Mouse (Mus musculus) kidney, postnatal 36 days (tissue): ENCODE results near the gene Hoxa13.

Experiments
- DNase-seq, 2 experiments: peaks; one replicate each; pipeline ENCODE4 v3.0.0; 2021 to 2022; ENCODE audit warnings: mixed read lengths in 2 of 2

The Hoxa13 gene

GRCm38 (mm10) chr6:52234428-52235140 is 26.1 kb downstream of the Hoxa13 start:
- DNase-seq = peak; percentile 83 to 85

DNA sequence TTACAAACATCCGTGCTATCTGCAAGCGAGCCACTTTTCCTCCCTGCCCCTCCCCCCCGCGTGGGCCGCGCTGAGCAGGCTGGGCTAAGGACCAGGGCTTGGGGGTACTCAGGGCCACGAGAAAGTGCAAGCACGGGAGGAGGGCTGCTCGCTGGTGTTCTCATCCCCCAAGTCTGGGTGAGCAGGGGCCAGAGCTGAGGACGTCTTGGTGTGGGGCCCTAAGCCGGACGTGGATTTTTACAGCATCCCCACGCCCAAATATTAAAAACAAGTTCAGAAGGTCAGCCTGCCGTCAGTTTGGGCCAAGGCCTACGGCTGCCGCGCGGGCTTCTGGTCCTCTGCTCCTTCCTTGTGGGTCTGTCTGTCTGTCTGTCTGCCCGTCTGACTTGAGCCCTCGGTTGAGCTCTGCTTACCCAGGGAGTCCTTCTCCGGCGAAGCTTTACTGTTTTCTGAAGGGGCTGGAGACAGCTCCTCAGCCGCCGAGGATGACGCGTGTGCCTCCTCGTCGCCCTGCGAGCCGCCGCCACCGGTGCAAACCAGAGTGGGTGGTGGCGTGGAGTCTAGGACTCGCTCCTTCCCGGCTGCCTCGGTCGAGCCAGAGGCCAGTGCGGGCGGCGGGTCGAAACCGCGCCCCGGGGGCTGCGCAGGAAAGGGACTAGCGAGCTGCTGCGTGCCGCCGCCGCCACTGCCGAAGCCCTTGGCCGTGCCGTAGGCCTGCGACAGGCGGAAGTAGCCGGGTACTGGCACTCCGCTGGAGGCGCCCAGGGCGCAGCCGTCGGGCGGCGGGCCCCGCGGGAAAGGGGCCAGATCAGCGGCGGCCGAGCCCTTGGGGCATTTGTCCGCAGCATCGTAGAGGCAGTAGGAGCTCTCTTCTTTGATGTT is 26.9 kb downstream of the Hoxa13 start:
- DNase-seq = peak; percentile 92 to 93

DNA sequence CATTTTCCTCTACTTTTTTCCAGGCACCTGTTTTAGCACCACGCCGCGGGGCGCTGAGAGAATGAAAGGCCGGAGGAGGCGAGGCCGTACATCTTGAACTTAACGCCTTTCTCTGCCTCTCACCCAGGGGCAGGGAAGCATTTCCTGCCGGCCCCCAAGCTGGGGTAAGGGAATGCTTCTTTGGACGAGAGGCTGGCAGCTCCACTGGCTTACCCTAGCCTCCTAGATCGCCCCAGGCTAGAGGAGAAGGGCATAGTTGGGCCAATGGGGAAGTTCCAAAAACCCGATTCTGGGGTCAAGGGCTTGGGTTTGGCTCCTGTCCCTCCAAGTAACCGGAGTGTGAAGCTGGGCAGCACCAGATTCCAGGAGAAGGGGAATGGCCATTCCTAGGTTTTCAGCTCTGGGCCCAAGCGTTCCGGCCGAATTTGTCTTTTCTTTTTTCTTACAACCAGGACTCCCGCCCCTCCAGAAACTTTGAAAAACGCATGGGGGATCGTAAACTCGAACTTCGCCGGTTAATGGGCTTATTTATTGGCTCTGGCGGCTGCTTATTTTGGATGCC is 27.6 kb downstream of the Hoxa13 start:
- peak in 1 of 2 experiments; percentile 66 for DNase-seq

DNA sequence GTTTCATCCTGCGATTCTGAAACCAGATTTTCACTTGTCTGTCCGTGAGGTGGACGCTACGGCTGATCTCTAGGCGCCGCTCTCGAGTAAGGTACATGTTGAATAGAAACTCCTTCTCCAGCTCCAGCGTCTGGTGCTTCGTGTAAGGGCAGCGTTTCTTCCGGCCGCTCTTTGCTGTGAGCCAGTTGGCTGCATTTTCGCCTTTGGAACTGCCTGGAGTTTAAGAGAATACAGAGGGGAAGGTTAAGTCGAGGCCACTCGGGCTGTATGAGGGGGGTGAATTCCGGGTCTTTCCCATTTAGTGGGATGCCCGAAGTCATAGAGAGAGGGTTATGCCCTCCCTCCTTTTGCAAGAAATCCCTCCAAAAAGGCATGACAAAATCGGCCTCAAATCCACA is 28.1 kb downstream of the Hoxa13 start:
- peak; percentile 80 to 83 for DNase-seq

DNA sequence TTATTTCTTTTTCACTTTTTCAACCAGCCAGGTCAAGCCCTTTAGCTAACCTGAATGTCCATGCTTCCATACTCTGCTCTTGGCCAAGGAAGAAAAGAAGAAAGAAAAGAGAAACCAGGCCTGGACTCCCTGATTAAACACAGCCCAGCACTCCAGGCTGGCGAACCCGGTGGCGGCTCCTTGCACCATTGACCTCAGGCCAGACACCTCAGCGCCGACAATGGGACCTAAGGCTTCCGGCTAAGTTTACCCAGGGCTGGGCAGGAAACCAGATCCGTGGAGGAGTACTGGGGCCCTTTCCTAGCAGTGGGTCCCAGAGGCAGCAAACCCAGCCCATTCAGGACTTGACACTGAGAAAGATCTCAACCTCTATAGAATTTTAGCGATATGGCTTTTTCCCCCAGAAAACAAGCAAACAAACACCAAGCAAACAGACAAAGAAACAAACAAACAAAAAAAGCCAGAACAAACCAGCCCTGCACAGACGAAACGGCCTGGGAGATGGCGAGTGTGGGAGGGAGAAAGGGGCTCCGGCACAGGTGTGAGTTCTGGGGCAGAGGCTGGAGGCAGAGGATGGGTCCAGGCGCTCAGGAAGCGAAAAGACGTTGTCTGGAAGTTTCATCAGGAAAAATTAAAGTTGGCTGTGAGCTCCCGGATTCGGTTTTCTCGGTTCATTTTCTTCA is 28.7 kb downstream of the Hoxa13 start:
- peak in 1 of 2 experiments; percentile 75 for DNase-seq

GRCm38 (mm10) chr6:52230516-52231165 is 30.0 kb downstream of the Hoxa13 start, which contains the start of gene Hoxa9:
Hoxa9 (minus strand) TSS chr6:52231089.
- DNase-seq = peak in 1 of 2 experiments; percentile 83

DNA sequence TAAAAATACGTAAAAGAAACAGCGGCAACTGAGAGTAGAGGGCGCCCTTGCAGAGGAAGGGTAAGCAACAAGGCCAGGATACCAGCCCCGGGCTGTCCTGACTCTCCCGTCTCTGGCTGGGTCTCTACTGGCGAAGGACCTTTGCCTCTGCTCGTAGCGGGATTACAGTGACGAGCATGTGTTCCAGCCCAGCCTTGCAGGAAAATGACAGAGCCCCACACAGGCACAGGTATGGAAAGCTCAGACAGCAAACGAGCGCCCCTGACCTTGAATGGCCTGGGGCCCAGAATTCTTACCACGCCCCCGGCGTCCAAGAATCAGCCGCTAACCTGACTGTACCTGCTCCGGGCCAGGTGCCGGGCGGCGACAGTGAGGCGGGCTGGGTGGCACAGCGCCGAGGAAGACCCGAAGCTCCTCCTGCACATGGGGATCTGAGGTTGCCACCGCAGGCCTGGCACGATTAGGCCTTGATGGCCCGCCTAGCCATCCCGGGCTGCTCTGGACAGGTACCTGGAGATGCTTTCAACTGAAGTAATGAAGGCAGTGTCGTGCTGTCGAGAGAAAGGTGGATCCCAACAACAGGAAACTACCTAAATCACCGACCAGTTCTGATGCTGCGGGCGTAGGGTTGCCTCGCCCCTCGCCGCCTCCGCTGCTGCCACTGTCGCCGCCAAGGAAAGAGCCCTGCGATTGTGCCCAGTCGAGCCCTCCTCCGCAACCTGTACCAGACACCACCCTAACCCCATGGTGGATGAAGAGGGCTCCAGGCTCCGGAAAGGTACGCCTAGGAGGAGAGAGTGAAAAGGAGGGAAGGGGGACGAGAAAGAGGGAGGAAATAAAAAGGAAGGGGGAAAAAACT is 30.9 kb downstream of the Hoxa13 start:
- peak; percentile 88 for DNase-seq

DNA sequence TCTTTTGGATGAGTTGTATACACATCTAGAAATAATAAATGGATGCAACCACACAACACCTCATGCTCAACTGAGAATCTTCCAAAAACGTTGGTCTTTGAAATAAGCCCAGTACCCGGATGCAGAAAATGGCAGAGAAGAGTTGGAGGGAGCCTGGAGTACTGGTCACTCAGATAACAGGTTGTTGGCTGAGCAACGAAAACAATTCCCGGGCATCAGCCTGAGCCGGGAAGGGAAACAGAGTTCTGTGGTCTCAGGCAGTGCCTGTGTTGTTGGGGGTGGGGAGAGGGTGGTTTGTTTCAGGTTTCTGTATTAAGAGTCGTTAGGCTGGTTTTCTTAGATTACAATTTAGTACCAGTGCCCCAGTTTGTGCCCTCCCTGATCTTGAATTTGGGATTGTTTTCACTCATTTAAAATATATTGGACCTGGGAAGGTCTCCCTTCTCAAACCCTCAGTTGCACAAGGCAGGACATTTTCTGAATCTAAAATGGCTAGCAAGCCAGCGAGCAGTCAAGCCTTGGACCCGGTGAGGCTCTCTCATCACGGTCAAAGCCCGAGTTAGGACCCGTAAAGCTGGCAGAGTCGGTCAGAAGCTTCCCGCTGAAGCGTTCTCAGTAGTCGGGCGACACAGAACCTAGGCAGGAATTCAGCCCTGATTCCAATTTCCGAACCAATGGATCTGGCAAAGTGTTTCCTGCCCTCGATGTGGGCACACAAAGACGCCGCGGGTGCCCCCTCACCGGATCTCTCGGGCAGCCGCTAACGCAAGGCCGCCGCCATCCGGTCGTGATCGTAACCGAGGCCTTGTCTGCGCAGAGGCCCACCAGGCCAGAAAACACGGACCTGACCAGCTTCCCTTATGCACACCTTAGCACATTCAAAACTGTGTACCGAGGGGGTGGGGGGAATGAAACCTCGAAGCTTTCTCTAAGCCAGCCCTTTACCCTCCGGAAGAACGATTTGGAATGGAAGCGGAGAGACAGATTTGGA is 31.9 kb downstream of the Hoxa13 start:
- DNase-seq = peak in 1 of 2 experiments; percentile 79

DNA sequence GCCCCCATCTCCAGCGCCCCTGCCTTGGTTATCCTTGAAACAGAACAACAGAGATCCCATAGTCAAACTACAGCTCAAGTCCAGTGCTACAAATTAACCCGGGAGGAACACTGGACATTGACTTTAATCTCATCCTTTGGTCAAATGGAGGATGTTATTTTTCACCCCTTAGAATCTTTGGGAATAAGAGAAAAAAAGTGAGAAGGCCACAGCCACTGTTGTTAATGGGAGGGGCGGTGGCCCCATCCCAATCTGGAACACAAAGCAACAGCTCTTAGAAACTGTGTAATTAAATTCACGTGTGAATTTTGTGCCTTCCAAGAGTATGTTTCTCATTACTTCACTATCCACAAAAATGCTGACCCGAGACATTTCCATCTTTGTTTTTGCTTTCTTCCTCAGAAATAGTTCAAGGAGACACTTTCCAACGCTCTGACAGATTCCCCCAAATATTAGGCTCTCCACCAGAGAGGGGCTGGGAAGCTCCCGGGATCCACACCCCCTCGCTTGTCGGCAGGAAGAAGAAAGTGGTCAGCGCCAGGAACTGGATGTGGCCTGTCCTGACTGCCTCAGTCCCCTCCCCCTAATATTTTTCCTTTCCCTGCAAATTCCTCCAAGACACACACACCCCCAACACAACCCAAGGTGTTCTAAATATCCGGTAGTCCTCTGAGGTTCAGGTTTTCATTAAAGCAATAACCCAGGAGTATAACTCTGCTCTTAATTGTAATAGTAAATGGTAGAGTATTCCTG is 33.0 kb downstream of the Hoxa13 start:
- peak; percentile 63 to 70 for DNase-seq

DNA sequence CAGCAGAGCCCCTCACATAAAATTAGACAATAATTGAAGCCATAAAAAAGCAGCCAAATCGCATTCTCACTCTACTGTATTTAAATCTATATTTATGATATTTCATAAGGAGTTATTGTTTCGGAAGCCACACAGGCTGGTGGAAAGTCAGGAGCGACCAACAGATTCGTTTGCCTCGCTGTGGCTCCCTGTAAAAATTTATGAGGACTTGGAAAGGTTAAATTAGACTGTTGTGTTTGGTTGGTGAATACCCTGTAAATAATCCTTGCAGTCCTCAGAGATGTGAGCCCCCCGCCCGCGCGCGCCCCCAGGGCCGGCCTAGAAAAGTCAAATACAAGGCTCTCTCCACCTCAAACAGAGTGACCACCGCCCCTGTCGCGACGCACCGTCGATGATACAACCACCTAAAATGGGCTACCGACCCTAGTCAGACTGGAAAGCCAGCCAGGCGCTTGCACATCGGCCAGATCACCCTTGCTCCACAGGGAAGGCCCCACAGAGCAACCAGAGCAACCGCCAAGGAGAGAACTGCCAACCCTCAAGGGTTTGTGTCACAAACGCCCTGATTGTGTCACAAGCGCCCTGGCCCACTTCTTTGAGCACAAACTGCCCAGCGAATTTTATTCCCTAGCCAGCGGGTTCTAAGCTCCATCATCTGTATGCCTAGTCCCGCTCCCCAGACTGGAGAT is 34.0 kb downstream of the Hoxa13 start:
- peak in 1 of 2 experiments; percentile 60 for DNase-seq

- DNase-seq = peak; percentile 94 to 95
These were observed 34.8 kb downstream of the Hoxa13 start for GRCm38 (mm10) chr6:52225612-52226568.

DNA sequence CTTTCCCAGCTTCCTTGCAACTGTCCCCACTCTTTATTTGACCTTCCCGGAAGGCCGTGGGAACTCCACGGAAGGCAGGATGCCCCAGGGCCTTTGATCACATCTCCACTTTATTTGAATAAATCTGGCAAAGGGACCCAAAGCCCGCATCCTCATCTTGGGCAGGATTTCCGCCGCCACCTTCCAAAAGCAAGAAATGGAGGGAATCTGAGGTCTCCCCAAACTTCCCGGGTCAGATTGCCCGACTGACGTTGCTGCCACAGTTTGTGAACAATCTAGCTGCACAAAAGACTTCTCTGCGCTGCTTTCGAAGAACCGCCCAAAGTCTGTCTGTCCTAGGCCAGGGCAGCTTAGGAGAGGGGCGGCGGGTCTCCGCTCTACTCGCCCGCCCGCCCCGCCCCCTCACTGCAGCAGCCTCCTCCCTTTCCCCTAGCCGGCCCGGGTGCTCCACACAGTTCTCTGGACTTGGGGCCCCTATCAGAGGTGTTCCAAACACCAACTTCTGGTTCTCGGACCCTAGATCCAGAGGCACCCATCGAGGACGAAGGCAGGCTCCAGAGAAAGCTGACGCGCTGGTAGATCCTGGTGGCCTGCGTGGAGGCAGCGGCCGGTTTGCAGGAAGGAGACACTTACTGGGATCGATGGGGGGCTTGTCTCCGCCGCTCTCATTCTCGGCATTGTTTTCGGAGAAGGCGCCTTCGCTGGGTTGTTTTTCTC is 35.6 kb downstream of the Hoxa13 start:
- peak in 1 of 2 experiments; percentile 61 for DNase-seq

- DNase-seq = peak in 1 of 2 experiments; percentile 56
These were observed 36.5 kb downstream of the Hoxa13 start for GRCm38 (mm10) chr6:52223939-52224760.

- peak in 1 of 2 experiments; percentile 52 for DNase-seq
These were observed 38.0 kb downstream of the Hoxa13 start for GRCm38 (mm10) chr6:52222729-52223128.

- DNase-seq = peak in 1 of 2 experiments; percentile 77
These were observed 38.5 kb downstream of the Hoxa13 start for GRCm38 (mm10) chr6:52221993-52222685.
